Mouse (Mus musculus) MEL (cell line): ENCODE results near the gene Fars2.

Experiments used
- CHD1 ChIP-seq: IDR thresholded peaks from 2 replicates; pipeline ENCODE4 v1.6.1; 2012; ENCODE audit warnings: low read depth, mild to moderate bottlenecking, inconsistent platforms, low read length, improper control_type of control experiment
- CTCF ChIP-seq, 3 experiments: IDR thresholded peaks in 2 of 3; conservative IDR thresholded peaks in 1 of 3; 2 replicates each; pipeline ENCODE4 v1.5.1; 2011 to 2012; ENCODE audit warnings: low read length in 3 of 3, low read depth in 2 of 3, mild to moderate bottlenecking in 2 of 3, improper control_type of control experiment in 1 of 3, inconsistent platforms in 1 of 3, mixed read lengths in 1 of 3, moderate library complexity in 1 of 3; ENCODE audit not compliant: control insufficient read depth in 1 of 3, insufficient read depth in 1 of 3, poor library complexity in 1 of 3, severe bottlenecking in 1 of 3
- GATA1 ChIP-seq: IDR thresholded peaks from 2 replicates; pipeline ENCODE4 v1.6.1; 2011; ENCODE audit warnings: low read depth, low read length, improper control_type of control experiment
- USF1 ChIP-seq: IDR thresholded peaks from 2 replicates; pipeline ENCODE4 v1.6.1; 2014; ENCODE audit warnings: low read depth, mild to moderate bottlenecking, inconsistent platforms, low read length, improper control_type of control experiment, moderate library complexity

- no peak for TF ChIP-seq CHD1
- TF ChIP-seq CTCF (IDR thresholded peaks at IDR 0.05 in 2 of 3, conservative IDR thresholded peaks at IDR 0.05 in 1 of 3; ENCODE audit: control insufficient read depth in 1 of 3, insufficient read depth in 1 of 3, low read depth in 2 of 3, low read length in 3 of 3, poor library complexity in 1 of 3, severe bottlenecking in 1 of 3) = no peak
- TF ChIP-seq GATA1 = no peak
- no peak for TF ChIP-seq USF1
These were observed 147.2 kb downstream of the Fars2 start for GRCm38 (mm10) chr13:36264391-36264790.
